Mouse (Mus musculus) forebrain, embryonic 10.5 days (tissue): ENCODE measurements around the gene Ptgfrn. TPM values are rescaled to one million over a fixed set of nuclear protein-coding genes. Genes with fewer than 3 reads are reported as not detected.
A peak's percentile ranks its signal among the peaks of the same experiment; 100 is the strongest.

Source experiments
- DNase-seq: peaks from one replicate; pipeline ENCODE4 v3.0.0-alpha.2; 2017; ENCODE audit warnings: low spot score; ENCODE audit errors: extremely low spot score
- H3K27ac ChIP-seq: fragments of 300-500 bp; sonication (generic); 2 replicates; pipeline ENCODE4 v1.5.1; 2016; ENCODE audit warnings: mild to moderate bottlenecking
- H3K27me3 ChIP-seq: fragments of 300-500 bp; sonication (generic); 2 replicates; pipeline ENCODE4 v1.6.1; 2016; ENCODE audit warnings: mild to moderate bottlenecking; ENCODE audit not compliant: poor library complexity, severe bottlenecking
- H3K36me3 ChIP-seq: fragments of 300-500 bp; sonication (generic); replicated peaks from 2 replicates; pipeline ENCODE4 v1.6.1; 2016; ENCODE audit warnings: mild to moderate bottlenecking, moderate library complexity
- H3K4me1 ChIP-seq: fragments of 300-500 bp; sonication (generic); 2 replicates; pipeline ENCODE4 v1.6.1; 2016
- H3K4me3 ChIP-seq: fragments of 300-500 bp; sonication (generic); 2 replicates; pipeline ENCODE4 v1.5.1; 2016; ENCODE audit warnings: mild to moderate bottlenecking, moderate library complexity
- H3K9me3 ChIP-seq: fragments of 300-500 bp; sonication (generic); 2 replicates; pipeline ENCODE4 v1.6.1; 2016; ENCODE audit warnings: mild to moderate bottlenecking, moderate library complexity
- WGBS: fragments of 180-500 bp; shearing (Covaris S2); methylation state at CpG from one replicate; pipeline ENCODE4 v1.1.7; 2016; 5-methylcytosine and 5-hydroxymethylcytosine counted together
- polyA plus RNA-seq: library from polyadenylated mRNA; unstranded; fragments of >200 nt; fragmentation: Nextera tagmentation; extraction: Ambion mirVana; gene quantifications from 2 replicates; pipeline ENCODE4 v1.2.1, GENCODE M21; 2016

The Ptgfrn gene
- polyA plus RNA-seq, 1 experiment from 2014 or later: 3.3 TPM

DNA sequence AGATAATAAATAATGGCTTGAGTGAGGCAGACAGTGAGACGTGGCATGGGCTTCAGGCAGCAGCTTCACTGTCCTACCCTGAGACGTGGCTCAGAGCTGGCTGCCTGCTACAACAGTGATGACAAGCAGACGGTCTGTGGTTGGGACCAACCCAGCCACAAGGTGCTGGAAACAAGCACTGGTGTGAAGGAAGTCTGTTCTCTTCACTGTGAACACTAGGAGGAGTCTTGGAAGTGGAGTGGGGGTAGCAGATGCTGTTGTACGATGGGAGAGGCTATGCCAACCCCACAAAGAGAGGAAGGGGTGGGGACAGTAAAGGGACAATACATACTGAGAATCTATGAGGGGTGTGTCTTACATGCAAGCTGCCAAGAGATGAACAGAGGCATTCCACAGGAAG is 12.0 kb downstream of the Ptgfrn start:
- Histone ChIP-seq H3K4me1 (peaks cover 49% of the 10 kb centered on the region), H3K27me3 (no peaks in the 10 kb centered on the region), H3K4me3 (no peak overlapping the region), H3K27ac (no peak overlapping the region), H3K9me3 (no peaks in the 10 kb centered on the region), H3K36me3 (peaks cover 14% of the 10 kb centered on the region)
- no peak for DNase-seq
- WGBS: 79% methylated on average over 4 of the region's 4 CpGs

DNA sequence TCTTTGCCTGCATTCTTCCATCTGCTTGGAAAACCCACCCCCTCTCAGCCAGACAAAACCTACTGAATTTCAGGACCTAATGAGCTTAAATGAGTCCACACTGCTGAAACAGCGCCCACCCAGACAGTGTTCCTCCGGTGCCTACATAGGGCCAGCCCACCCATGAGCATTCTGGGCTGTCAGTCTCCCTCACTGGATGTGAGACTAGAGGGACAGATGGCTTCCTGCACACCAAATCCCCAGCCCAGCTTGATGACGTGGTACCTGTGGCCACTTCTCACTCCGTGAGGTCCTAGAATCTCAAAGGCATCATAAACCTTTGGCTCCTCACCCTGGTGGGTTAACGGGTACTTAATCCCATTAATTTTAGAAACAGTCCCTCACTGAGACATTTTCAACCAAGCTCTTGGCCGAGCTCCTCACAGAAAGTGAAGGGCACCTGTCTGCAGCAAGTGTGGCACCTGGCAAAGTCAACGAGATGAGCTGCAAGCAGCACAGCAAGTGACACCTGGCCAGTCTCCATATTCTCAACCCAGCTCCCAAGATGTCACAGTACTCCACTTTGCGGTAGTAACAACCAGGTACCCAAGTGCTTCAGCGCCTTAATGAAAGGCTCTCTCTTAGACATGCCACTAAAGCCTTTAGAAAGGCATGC is 12.8 kb downstream of the Ptgfrn start:
- H3K4me1 ChIP-seq: peaks cover 56% of the 10 kb centered on the region
- no peaks in the 10 kb centered on the region for H3K9me3 ChIP-seq
- no peak for DNase-seq
- no peaks in the 10 kb centered on the region for H3K27me3 ChIP-seq
- H3K27ac ChIP-seq: no peak overlapping the region
- H3K4me3 ChIP-seq: no peak overlapping the region
- H3K36me3 ChIP-seq: peaks cover 14% of the 10 kb centered on the region
- 74% methylated on average over 9 of the region's 9 CpGs for WGBS

DNA sequence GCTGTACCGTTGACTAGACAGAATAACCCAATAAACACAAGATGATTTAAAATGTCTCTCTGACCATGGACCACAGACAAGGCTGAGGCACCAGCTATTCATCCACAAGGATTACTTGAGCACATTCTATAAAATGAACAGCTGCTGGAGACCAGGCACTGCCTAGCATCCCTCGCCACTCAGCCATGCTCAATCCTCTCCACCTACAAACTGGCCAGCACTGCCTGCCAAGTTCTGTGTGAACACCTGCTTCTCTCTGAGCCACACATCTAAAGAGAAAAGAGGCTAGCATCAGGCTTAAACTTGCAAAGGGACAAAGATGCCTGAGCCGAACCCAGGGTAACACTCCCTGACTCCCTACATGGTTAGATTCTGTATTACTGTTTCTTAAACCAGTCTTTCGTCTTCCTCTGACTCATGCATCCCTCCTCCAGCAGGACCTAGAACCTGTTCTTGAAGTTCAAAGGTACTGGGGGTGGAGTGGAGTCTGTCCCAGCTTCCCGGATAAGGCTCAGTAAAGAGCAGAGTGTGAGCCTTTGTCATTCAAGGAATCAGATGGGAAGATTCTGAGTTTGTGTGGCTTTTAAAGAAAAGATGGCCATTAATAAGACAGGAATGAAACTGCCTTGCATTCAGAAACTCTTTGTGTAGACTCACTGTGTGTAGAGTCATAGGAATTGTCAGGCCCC is 14.2 kb downstream of the Ptgfrn start:
- no peak for DNase-seq
- H3K9me3 ChIP-seq: no peaks in the 10 kb centered on the region
- no peaks in the 10 kb centered on the region for H3K27me3 ChIP-seq
- H3K4me1 ChIP-seq: peaks cover 57% of the 10 kb centered on the region
- H3K4me3 ChIP-seq: no peak overlapping the region
- 86% methylated on average over 5 of the region's 5 CpGs for WGBS
- H3K27ac ChIP-seq: no peak overlapping the region
- H3K36me3 ChIP-seq: peaks cover 14% of the 10 kb centered on the region

DNA sequence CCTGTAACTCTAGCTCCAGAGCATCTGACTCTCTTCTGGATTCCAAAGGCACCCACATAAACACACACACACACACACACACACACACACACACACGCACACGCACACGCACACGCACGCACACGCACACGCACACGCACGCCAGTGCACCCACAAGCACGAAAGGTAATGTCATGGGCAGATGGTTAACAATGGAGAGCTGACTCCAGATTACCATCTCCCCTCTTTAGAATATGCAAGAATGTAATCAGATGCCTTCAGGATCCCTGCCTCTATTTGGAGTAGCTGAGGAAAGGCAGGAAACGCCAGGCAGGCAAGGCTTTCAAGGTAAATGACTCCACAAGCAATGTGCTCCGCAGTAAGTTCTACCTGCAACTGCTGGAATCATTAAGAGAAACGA is 17.9 kb downstream of the Ptgfrn start:
- no peak for DNase-seq
- Histone ChIP-seq H3K4me1 (peaks cover 42% of the 10 kb centered on the region), H3K36me3 (peaks cover 5% of the 10 kb centered on the region; the same call in 1 of the 2 replicates), H3K4me3 (no peak overlapping the region), H3K27me3 (no peaks in the 10 kb centered on the region), H3K27ac (no peak overlapping the region), H3K9me3 (no peaks in the 10 kb centered on the region)
- 68% methylated on average over 13 of the region's 13 CpGs for WGBS

DNA sequence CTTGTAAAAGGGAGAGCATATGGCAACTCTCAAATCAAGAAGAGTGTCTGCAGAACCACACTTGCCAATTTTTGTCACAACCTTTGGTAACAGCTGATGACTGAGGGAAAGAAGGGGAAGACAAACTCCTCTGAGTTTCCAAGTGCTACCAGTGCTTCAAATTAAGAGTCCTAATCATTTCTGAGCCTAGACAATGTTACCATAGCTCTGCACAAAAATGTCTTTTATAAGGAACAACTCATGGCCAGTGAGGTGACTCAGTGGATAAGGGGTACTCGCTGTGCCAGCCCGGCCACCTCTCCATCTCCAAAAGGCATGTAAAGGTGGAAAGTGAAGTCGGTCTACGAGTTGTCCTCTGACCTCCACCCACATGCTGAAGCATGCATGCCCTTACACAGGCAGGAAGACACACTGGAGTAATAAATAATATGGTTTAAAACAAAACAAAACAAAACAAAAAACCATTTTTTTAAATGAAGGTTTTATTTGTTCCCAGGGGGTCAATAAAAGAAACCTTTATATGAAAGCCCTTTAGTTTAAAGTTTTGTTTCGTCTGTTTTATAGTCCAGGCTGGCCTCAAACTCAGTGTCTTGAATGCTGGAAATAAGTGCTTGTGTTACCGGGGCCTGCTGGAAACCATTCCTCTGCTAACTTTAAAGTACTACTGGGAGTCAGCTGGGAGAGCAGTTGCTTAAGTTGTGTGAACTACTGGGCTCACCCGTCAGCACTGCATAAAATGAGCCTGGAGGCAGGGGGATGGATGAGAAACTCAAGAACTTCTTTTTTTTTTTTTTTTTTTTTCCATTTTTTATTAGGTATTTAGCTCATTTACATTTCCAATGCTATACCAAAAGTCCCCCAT is 23.3 kb downstream of the Ptgfrn start:
- Histone ChIP-seq H3K9me3 (no peaks in the 10 kb centered on the region), H3K4me3 (no peak overlapping the region), H3K36me3 (no peaks in the 10 kb centered on the region; the same call in 1 of the 2 replicates), H3K4me1 (peaks cover 26% of the 10 kb centered on the region), H3K27me3 (no peaks in the 10 kb centered on the region), H3K27ac (no peak overlapping the region)
- WGBS: 85% methylated on average over 7 of the region's 7 CpGs
- no peak for DNase-seq

DNA sequence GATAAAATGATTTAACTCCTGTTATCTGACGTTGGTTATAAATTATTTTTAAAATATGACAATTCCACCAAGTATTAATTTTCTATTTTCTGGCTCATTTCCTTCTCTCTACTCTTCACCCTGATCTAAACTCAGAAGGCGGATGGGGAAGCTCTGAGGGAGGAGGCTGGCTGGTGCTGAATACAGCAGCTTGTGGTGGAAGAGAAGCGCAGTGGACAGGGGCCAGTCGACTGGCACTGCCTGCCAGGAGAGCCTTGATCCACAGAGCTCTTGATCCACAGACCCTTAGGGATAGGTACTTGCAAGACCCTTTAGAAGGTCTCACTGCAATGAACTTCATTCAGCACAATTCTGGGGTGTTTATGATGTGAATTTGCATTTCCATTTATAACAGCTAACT is 29.2 kb downstream of the Ptgfrn start:
- DNase-seq: no peak
- 94% methylated on average over 4 of the region's 4 CpGs for WGBS

DNA sequence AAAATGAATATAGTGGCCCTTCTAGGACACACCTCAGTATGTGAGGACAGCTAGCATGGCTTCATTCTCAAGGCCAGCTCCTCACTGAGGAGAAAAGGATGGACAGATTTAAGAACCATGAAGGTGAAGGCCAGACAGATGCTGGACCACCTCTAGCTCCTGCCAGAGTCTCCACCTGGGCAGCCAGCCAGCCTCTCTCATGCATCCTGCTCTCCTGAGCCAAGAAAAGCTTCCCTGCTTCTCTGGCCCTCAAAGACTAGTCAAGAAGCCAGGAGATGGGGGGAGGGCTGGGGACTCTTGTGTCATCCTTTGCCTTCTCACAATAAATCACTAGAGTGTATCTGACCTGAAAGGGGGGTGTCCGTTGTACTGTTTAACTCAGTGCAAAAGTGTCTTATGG is 31.7 kb downstream of the Ptgfrn start:
- H3K4me1 ChIP-seq: peaks cover 2% of the 10 kb centered on the region
- 87% methylated on average over 1 of the region's 1 CpGs for WGBS
- no peaks in the 10 kb centered on the region for H3K27me3 ChIP-seq
- H3K27ac ChIP-seq: no peak overlapping the region
- no peaks in the 10 kb centered on the region for H3K9me3 ChIP-seq
- no peak for DNase-seq
- H3K36me3 ChIP-seq: peaks cover 63% of the 10 kb centered on the region
- no peak overlapping the region for H3K4me3 ChIP-seq

More for the DNA sequence above, 29.2 kb downstream of the Ptgfrn start:
- no peak overlapping the region for H3K27ac ChIP-seq
- H3K27me3 ChIP-seq: no peaks in the 10 kb centered on the region
- H3K36me3 ChIP-seq: peaks cover 45% of the 10 kb centered on the region
- H3K4me3 ChIP-seq: no peak overlapping the region
- peaks cover 11% of the 10 kb centered on the region for H3K4me1 ChIP-seq
- no peaks in the 10 kb centered on the region for H3K9me3 ChIP-seq

DNA sequence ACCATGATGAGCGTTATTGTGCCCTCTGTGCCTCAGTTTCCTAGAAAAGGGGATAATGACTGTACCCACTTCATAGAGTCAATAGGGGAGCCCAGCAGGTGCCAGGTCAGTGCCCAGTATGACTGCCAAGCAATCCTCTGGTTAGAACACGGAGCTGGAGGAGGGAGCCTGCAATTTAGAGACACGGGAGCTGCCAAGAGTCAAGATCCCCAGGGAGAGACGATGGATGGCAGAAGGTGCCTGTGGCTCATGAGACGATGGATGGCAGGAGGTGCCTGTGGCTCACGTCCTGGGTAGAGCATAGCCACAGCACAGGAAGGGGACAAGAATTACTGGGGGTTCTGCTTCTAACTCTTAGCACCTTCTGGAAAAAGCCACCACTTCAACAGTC is 32.4 kb downstream of the Ptgfrn start:
- Histone ChIP-seq H3K4me1 (peaks cover 8% of the 10 kb centered on the region), H3K36me3 (peaks cover 68% of the 10 kb centered on the region), H3K27me3 (no peaks in the 10 kb centered on the region), H3K9me3 (no peaks in the 10 kb centered on the region), H3K27ac (no peak overlapping the region), H3K4me3 (no peak overlapping the region)
- no peak for DNase-seq
- 93% methylated on average over 6 of the region's 6 CpGs for WGBS

DNA sequence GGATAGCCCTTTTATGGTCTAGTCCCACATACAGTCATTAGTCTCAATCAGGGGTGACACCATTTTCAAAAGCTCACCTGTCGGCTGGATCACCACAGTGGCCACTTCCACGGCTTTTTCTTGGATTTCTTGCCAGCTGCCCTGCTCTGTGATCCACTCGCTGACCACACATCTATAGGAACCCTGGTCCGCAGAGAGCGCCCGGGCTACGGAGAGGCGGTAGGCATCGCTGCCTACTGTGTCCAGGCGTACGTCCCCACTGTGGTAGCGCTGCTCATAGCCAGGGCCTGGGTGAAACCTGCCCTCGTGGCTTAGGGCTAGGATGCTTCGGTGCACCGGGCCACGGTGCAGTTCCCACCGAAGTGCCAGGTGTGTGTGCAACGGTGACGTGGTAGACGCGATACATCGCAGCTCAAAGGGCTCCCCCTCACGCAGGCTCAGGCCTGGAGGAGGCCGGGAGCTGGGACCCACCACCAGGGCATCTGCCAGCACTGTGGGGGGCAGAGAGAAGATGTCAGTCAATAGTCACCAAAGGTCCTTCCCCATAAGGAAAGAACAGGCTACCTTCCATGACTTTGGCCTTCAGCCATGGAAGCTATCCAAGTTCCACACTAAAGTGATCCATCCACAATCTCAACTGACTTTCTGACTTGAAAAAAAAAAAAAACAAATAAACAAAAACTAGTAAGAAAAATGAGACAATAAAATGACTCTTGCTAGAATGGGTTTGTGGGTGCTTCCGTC is 32.9 kb downstream of the Ptgfrn start:
- Histone ChIP-seq H3K36me3 (peaks cover 73% of the 10 kb centered on the region), H3K27ac (no peak overlapping the region), H3K4me3 (no peak overlapping the region), H3K9me3 (no peaks in the 10 kb centered on the region), H3K4me1 (peaks cover 14% of the 10 kb centered on the region), H3K27me3 (no peaks in the 10 kb centered on the region)
- 97% methylated on average over 25 of the region's 25 CpGs for WGBS
- no peak for DNase-seq

DNA sequence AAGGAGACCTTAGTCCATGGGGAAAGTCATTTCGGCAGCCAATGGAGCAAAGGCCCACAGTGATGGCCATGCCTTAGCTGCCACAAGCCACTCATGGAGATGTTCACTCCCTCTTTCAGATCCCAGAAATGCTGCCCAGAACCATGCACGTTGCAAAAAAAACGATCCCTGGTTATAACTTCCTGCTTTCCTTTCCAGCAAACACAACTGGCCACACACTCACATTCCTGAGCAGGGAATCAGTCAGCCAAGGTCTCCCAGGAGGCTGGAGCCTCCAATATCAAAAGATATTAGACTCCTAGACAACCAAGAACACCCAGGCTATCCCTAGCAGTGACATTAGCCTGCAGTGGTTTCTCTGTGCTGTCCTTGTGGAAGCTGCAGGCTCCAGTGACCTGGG is 34.2 kb downstream of the Ptgfrn start:
- Histone ChIP-seq H3K4me1 (peaks cover 27% of the 10 kb centered on the region), H3K27me3 (no peaks in the 10 kb centered on the region), H3K9me3 (no peaks in the 10 kb centered on the region), H3K4me3 (no peak overlapping the region), H3K27ac (no peak overlapping the region), H3K36me3 (peaks cover 75% of the 10 kb centered on the region)
- WGBS: 83% methylated on average over 3 of the region's 3 CpGs
- DNase-seq: no peak

DNA sequence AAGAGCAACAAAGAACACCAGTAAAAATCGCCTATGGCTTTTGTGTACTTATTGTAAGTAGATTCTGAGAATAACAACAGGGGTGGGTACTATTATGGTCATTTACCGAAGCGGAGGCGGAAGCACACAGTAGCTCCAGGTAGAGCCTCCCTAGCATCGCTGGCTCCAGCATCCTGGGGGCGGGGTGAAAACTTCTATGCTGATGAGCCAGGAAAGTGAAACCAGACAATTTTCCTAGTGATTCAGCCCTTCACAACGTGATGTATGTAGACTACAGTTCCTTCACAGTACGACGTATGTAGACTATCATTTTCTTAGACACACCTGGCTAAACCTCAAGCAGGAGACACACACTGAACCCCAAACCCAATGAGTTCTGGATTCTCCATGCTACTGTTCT is 36.7 kb downstream of the Ptgfrn start:
- Histone ChIP-seq H3K36me3 (peaks cover 55% of the 10 kb centered on the region), H3K27ac (peak overlapping the region; percentile 85; the same call in 1 of the 2 replicates), H3K27me3 (no peaks in the 10 kb centered on the region), H3K9me3 (no peaks in the 10 kb centered on the region), H3K4me3 (no peak overlapping the region), H3K4me1 (peaks cover 52% of the 10 kb centered on the region)
- WGBS: 88% methylated on average over 9 of the region's 9 CpGs
- no peak for DNase-seq

DNA sequence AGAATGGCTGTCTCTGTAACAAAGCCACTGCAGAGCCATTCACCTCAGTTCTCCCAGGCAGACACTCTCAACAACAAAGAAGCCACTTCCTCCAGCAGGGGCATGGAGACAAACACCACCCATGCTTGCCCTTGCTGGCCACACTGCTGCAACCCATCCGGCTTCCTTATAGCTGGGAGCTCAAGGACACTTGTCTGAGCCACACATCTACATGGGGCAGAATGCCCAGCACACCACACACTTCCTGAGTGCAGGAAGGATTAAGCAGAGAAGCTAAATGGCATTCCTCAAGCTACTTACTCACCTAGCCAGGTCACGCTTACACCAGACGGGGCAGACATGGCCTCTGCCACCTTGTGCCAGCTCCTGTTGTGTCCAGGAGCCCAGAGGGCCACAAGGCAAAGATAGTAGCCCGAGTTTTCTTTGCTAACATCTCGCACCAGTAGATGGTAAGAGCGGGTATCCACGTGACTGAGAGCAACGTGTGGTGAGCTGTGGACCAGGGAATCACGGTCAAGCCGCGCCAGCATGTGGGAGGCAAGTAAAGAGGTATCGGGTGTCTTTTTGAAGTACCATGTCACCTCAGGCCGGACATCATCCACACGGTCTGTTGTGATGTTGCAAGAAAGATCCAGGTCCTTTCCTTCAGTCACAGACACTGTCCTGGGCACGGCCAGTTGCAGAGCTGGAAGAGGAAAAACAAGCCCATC is 37.4 kb downstream of the Ptgfrn start:
- WGBS: 87% methylated on average over 15 of the region's 15 CpGs

More for the DNA sequence above, 37.4 kb downstream of the Ptgfrn start:
- no peak overlapping the region for H3K4me3 ChIP-seq
- H3K36me3 ChIP-seq: peaks cover 52% of the 10 kb centered on the region
- H3K9me3 ChIP-seq: no peaks in the 10 kb centered on the region
- DNase-seq: no peak
- H3K27ac ChIP-seq: peak overlapping the region; percentile 85
- H3K27me3 ChIP-seq: no peaks in the 10 kb centered on the region
- peaks cover 59% of the 10 kb centered on the region for H3K4me1 ChIP-seq
